Mouse (Mus musculus) embryonic facial prominence, embryonic 15.5 days (tissue): ENCODE results near the gene Wapl. TPM values are rescaled to one million over a fixed set of nuclear protein-coding genes. Genes with fewer than 3 reads are reported as not detected.

Source experiments
- ATAC-seq: fragments of 200-750 bp; cut with Nextera tagmentation; 2 replicates; pipeline ENCODE4 v1.8.0; 2017; ENCODE audit warnings: low read depth, moderate TSS enrichment; ENCODE audit not compliant: insufficient number of reproducible peaks, low FRiP score, low TSS enrichment
- H3K27ac ChIP-seq: fragments of 300-500 bp; sonication (generic); replicated peaks from 2 replicates; pipeline ENCODE4 v1.5.1; 2015; ENCODE audit warnings: mild to moderate bottlenecking, inconsistent platforms
- H3K27me3 ChIP-seq: fragments of 300-500 bp; sonication (generic); 2 replicates; pipeline ENCODE4 v1.6.1; 2015; ENCODE audit warnings: inconsistent platforms
- H3K36me3 ChIP-seq: fragments of 300-500 bp; sonication (generic); 2 replicates; pipeline ENCODE4 v1.6.1; 2015; ENCODE audit warnings: mild to moderate bottlenecking, inconsistent platforms
- H3K4me1 ChIP-seq: fragments of 300-500 bp; sonication (generic); 2 replicates; pipeline ENCODE4 v1.6.1; 2015; ENCODE audit warnings: inconsistent platforms
- H3K4me2 ChIP-seq: fragments of 300-500 bp; sonication (generic); replicated peaks from 2 replicates; pipeline ENCODE4 v1.6.1; 2015; ENCODE audit warnings: mild to moderate bottlenecking, inconsistent platforms
- H3K4me3 ChIP-seq: fragments of 300-500 bp; sonication (generic); replicated peaks from 2 replicates; pipeline ENCODE4 v1.5.1; 2015; ENCODE audit warnings: mild to moderate bottlenecking, inconsistent platforms
- H3K9ac ChIP-seq: fragments of 300-500 bp; sonication (generic); 2 replicates; pipeline ENCODE4 v1.6.1; 2015; ENCODE audit warnings: inconsistent platforms
- H3K9me3 ChIP-seq: fragments of 300-500 bp; sonication (generic); replicated peaks from 2 replicates; pipeline ENCODE4 v1.6.1; 2016; ENCODE audit warnings: inconsistent platforms
- WGBS: fragments of 180-500 bp; shearing (Covaris S2); methylation state at CpG from one replicate; pipeline ENCODE4 v1.1.7; 2015; 5-methylcytosine and 5-hydroxymethylcytosine counted together
- polyA plus RNA-seq: library from polyadenylated mRNA; unstranded; fragments of >200 nt; fragmentation: Nextera tagmentation; extraction: Ambion mirVana; gene quantifications from 2 replicates; pipeline ENCODE4 v1.2.1, GENCODE M21; 2015

Wapl gene
- polyA plus RNA-seq, 1 experiment from 2014 or later, result 25.0 TPM

- no peak for ATAC-seq
These were observed 90.2 kb downstream of the Wapl start for GRCm38 (mm10) chr14:34763771-34764539.

GRCm38 (mm10) chr14:34764908-34765307, 91.2 kb downstream of the Wapl start:
- Histone ChIP-seq H3K36me3 (no peaks in the 10 kb centered on the region), H3K4me3 (no peak overlapping the region), H3K4me2 (no peak overlapping the region), H3K9ac (no peak overlapping the region), H3K9me3 (no peaks in the 10 kb centered on the region), H3K27ac (no peak overlapping the region), H3K4me1 (peaks cover 20% of the 10 kb centered on the region), H3K27me3 (no peaks in the 10 kb centered on the region)
- WGBS, result 84% methylated on average over 9 of the region's 9 CpGs
- ATAC-seq, result no peak

More at GRCm38 (mm10) chr14:34763771-34764539, 90.2 kb downstream of the Wapl start:
- no peak overlapping the region for H3K4me2 ChIP-seq
- no peak overlapping the region for H3K9ac ChIP-seq
- peaks cover 11% of the 10 kb centered on the region for H3K4me1 ChIP-seq
- H3K9me3 ChIP-seq, result no peaks in the 10 kb centered on the region
- no peaks in the 10 kb centered on the region for H3K36me3 ChIP-seq
- WGBS, result 21% methylated on average over 10 of the region's 10 CpGs
- peak overlapping the region; percentile 60 for H3K27ac ChIP-seq
- H3K27me3 ChIP-seq, result no peaks in the 10 kb centered on the region
- no peak overlapping the region for H3K4me3 ChIP-seq

- WGBS, result 91% methylated on average over 7 of the region's 7 CpGs
- H3K4me3 ChIP-seq, result no peak overlapping the region
- H3K4me1 ChIP-seq, result peaks cover 20% of the 10 kb centered on the region
- H3K4me2 ChIP-seq, result no peak overlapping the region
- H3K36me3 ChIP-seq, result no peaks in the 10 kb centered on the region
- H3K9ac ChIP-seq, result no peak overlapping the region
- ATAC-seq, result no peak
- H3K27me3 ChIP-seq, result no peaks in the 10 kb centered on the region
- no peak overlapping the region for H3K27ac ChIP-seq
- H3K9me3 ChIP-seq, result no peaks in the 10 kb centered on the region
These were observed 91.7 kb downstream of the Wapl start for GRCm38 (mm10) chr14:34765380-34765779.

GRCm38 (mm10) chr14:34766181-34766580, 92.5 kb downstream of the Wapl start:
- Histone ChIP-seq H3K36me3 (no peaks in the 10 kb centered on the region), H3K27ac (no peak overlapping the region), H3K9ac (no peak overlapping the region), H3K9me3 (no peaks in the 10 kb centered on the region), H3K4me2 (no peak overlapping the region), H3K4me1 (peaks cover 20% of the 10 kb centered on the region), H3K27me3 (no peaks in the 10 kb centered on the region), H3K4me3 (no peak overlapping the region)
- ATAC-seq, result no peak
- 88% methylated on average over 5 of the region's 5 CpGs for WGBS

GRCm38 (mm10) chr14:34768373-34768772, 94.6 kb downstream of the Wapl start:
- WGBS, result under 1% methylated on average over 10 of the region's 10 CpGs
- H3K9ac ChIP-seq, result no peak overlapping the region
- H3K9me3 ChIP-seq, result no peaks in the 10 kb centered on the region
- no peak overlapping the region for H3K27ac ChIP-seq
- peaks cover 20% of the 10 kb centered on the region for H3K4me1 ChIP-seq
- H3K36me3 ChIP-seq, result no peaks in the 10 kb centered on the region
- H3K27me3 ChIP-seq, result no peaks in the 10 kb centered on the region
- peak; percentile 62; the same call in 1 of the 2 replicates for ATAC-seq
- peak overlapping the region; percentile 81 for H3K4me2 ChIP-seq
- peak overlapping the region; percentile 45 for H3K4me3 ChIP-seq

- ATAC-seq, result peak; percentile 45
- H3K4me3 ChIP-seq, result peak overlapping the region; percentile 45
- H3K9me3 ChIP-seq, result no peaks in the 10 kb centered on the region
- H3K4me2 ChIP-seq, result peak overlapping the region; percentile 81
- peak overlapping the region; percentile 31; the same call in 1 of the 2 replicates for H3K9ac ChIP-seq
- 1% methylated on average over 36 of the region's 36 CpGs for WGBS
- no peak overlapping the region for H3K27ac ChIP-seq
- H3K27me3 ChIP-seq, result no peaks in the 10 kb centered on the region
- peaks cover 14% of the 10 kb centered on the region for H3K4me1 ChIP-seq
- H3K36me3 ChIP-seq, result no peaks in the 10 kb centered on the region
These were observed 95.4 kb downstream of the Wapl start for GRCm38 (mm10) chr14:34769021-34769566.

GRCm38 (mm10) chr14:34769567-34770158, 95.9 kb downstream of the Wapl start:
- peaks cover 11% of the 10 kb centered on the region; the same call in 1 of the 2 replicates for H3K4me1 ChIP-seq
- no peaks in the 10 kb centered on the region for H3K27me3 ChIP-seq
- 0 out of 2 replicates have a peak, but pooled peaks have one; percentile 13 for ATAC-seq
- WGBS, result 17% methylated on average over 32 of the region's 32 CpGs
- no peaks in the 10 kb centered on the region for H3K9me3 ChIP-seq
- peak overlapping the region; percentile 81 for H3K4me2 ChIP-seq
- H3K27ac ChIP-seq, result no peak overlapping the region
- peak overlapping the region; percentile 45 for H3K4me3 ChIP-seq
- no peaks in the 10 kb centered on the region for H3K36me3 ChIP-seq
- H3K9ac ChIP-seq, result peak overlapping the region; percentile 31; the same call in 1 of the 2 replicates

- 0 out of 2 replicates have a peak, but pooled peaks cover 2% of the 10 kb centered on the region for H3K9me3 ChIP-seq
- H3K27me3 ChIP-seq, result no peaks in the 10 kb centered on the region
- 80% methylated on average over 6 of the region's 6 CpGs for WGBS
- no peak overlapping the region for H3K4me3 ChIP-seq
- H3K36me3 ChIP-seq, result no peaks in the 10 kb centered on the region
- no peak overlapping the region for H3K9ac ChIP-seq
- no peak overlapping the region for H3K4me2 ChIP-seq
- ATAC-seq, result no peak
- no peak overlapping the region for H3K27ac ChIP-seq
- peaks cover 11% of the 10 kb centered on the region; the same call in 1 of the 2 replicates for H3K4me1 ChIP-seq
These were observed 96.7 kb downstream of the Wapl start for GRCm38 (mm10) chr14:34770467-34770866.

GRCm38 (mm10) chr14:34771601-34772000, 97.9 kb downstream of the Wapl start:
- Histone ChIP-seq H3K4me1 (peaks cover 11% of the 10 kb centered on the region; the same call in 1 of the 2 replicates), H3K4me3 (no peak overlapping the region), H3K4me2 (no peak overlapping the region), H3K27ac (no peak overlapping the region), H3K36me3 (no peaks in the 10 kb centered on the region), H3K9ac (no peak overlapping the region), H3K27me3 (no peaks in the 10 kb centered on the region), H3K9me3 (0 out of 2 replicates have a peak, but pooled peaks cover 4% of the 10 kb centered on the region)
- no peak for ATAC-seq
- 16% methylated on average over 9 of the region's 9 CpGs for WGBS

- 47% methylated on average over 7 of the region's 7 CpGs for WGBS
- no peak overlapping the region for H3K27ac ChIP-seq
- H3K36me3 ChIP-seq, result no peaks in the 10 kb centered on the region
- ATAC-seq, result no peak
- peaks cover 11% of the 10 kb centered on the region; the same call in 1 of the 2 replicates for H3K4me1 ChIP-seq
- H3K9me3 ChIP-seq, result 0 out of 2 replicates have a peak, but pooled peaks cover 4% of the 10 kb centered on the region
- H3K4me3 ChIP-seq, result no peak overlapping the region
- H3K4me2 ChIP-seq, result no peak overlapping the region
- H3K27me3 ChIP-seq, result no peaks in the 10 kb centered on the region
- H3K9ac ChIP-seq, result no peak overlapping the region
These were observed 98.4 kb downstream of the Wapl start for GRCm38 (mm10) chr14:34772132-34772531.

- Histone ChIP-seq H3K4me2 (no peak overlapping the region), H3K9ac (no peak overlapping the region), H3K36me3 (no peaks in the 10 kb centered on the region), H3K9me3 (0 out of 2 replicates have a peak, but pooled peaks cover 4% of the 10 kb centered on the region), H3K4me3 (no peak overlapping the region), H3K27me3 (0 out of 2 replicates have a peak, but pooled peaks cover 3% of the 10 kb centered on the region), H3K27ac (no peak overlapping the region), H3K4me1 (peaks cover 11% of the 10 kb centered on the region; the same call in 1 of the 2 replicates)
- ATAC-seq, result no peak
- WGBS, result 75% methylated on average over 3 of the region's 3 CpGs
These were observed 100.0 kb downstream of the Wapl start for GRCm38 (mm10) chr14:34773681-34774080.
